Mouse (Mus musculus) intestine, embryonic 14.5 days (tissue): ENCODE results near the gene Babam2. TPM values are rescaled to one million over a fixed set of nuclear protein-coding genes. Genes with fewer than 3 reads are reported as not detected.
A peak's percentile ranks its signal among the peaks of the same experiment; 100 is the strongest.

ENCODE experiments used
- ATAC-seq: fragments of 200-750 bp; cut with Nextera tagmentation; replicated peaks from 2 replicates; pipeline ENCODE4 v1.8.0; 2017; ENCODE audit warnings: low read depth, moderate number of reproducible peaks, moderate TSS enrichment, moderate library complexity; ENCODE audit not compliant: low FRiP score, low TSS enrichment
- DNase-seq: peaks from one replicate; pipeline ENCODE4 v3.0.0-alpha.2; 2018; ENCODE audit warnings: low spot score
- H3K27ac ChIP-seq: fragments of 300-500 bp; sonication (generic); 2 replicates; pipeline ENCODE4 v1.5.1; 2014; ENCODE audit warnings: low read depth, mild to moderate bottlenecking, control low read depth
- H3K27me3 ChIP-seq: fragments of 300-500 bp; sonication (generic); replicated peaks from 2 replicates; pipeline ENCODE4 v1.6.1; 2014; ENCODE audit warnings: low read length, control low read depth; ENCODE audit not compliant: control insufficient read depth, insufficient read depth
- H3K36me3 ChIP-seq: fragments of 300-500 bp; sonication (generic); 2 replicates; pipeline ENCODE4 v1.6.1; 2014; ENCODE audit warnings: low read length, control low read depth; ENCODE audit not compliant: control insufficient read depth, insufficient read depth
- H3K4me1 ChIP-seq: fragments of 300-500 bp; sonication (generic); replicated peaks from 2 replicates; pipeline ENCODE4 v1.6.1; 2014; ENCODE audit warnings: low read length, control low read depth, mixed read lengths; ENCODE audit not compliant: control insufficient read depth, insufficient read depth
- H3K4me2 ChIP-seq: fragments of 300-500 bp; sonication (generic); 2 replicates; pipeline ENCODE4 v1.6.1; 2014; ENCODE audit warnings: low read length
- H3K4me3 ChIP-seq: fragments of 300-500 bp; sonication (generic); 2 replicates; pipeline ENCODE4 v1.5.1; 2014; ENCODE audit warnings: low read depth, low read length, control low read depth, mixed read lengths
- H3K9ac ChIP-seq: fragments of 300-500 bp; sonication (generic); 2 replicates; pipeline ENCODE4 v1.6.1; 2014; ENCODE audit warnings: mild to moderate bottlenecking, low read length
- H3K9me3 ChIP-seq: fragments of 300-500 bp; sonication (generic); 2 replicates; pipeline ENCODE4 v1.6.1; 2016; ENCODE audit warnings: low read length, control low read depth; ENCODE audit not compliant: control insufficient read depth
- WGBS: fragments of 180-500 bp; shearing (Covaris S2); extraction: QIAGEN DNeasy Blood & Tissue Kit; methylation state at CpG from one replicate; pipeline ENCODE4 v1.1.7; 2014; 5-methylcytosine and 5-hydroxymethylcytosine counted together
- polyA plus RNA-seq: library from polyadenylated mRNA; unstranded; fragments of >200 nt; fragmentation: Nextera tagmentation; extraction: Ambion mirVana; gene quantifications from 2 replicates; pipeline ENCODE4 v1.2.1, GENCODE M21; 2014

The Babam2 gene
- polyA plus RNA-seq, 1 experiment from 2014 or later, result 43.5 TPM

DNA sequence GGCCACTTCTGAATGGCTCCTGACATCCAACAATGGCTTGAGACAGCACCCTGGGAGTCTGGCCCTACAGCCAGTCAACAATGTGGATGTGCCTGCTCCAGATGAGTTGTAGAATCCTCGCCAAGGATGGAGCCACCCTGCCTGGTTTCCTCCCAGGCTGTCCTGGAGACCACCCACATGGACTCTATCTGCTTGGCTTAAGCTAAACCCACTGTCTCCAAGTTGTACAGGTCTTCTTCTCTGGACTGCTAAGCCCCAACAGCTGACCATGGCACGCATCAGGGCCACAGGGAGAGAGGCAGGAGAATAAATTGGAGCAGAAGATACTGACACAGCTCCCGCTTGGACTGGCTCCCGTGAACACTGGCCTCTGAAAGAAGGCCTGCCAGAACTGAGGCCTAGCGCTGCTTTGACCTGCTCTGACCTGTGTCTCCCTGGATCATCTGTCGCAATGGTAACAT, 405.5 kb downstream of the Babam2 start:
- ATAC-seq, result 0 out of 2 replicates have a peak, but pooled peaks have one; percentile 13
- Histone ChIP-seq H3K36me3 (no peaks in the 10 kb centered on the region), H3K27ac (peak overlapping the region; percentile 17)

GRCm38 (mm10) chr5:32103545-32103944, 406.1 kb downstream of the Babam2 start:
- no peak overlapping the region for H3K9ac ChIP-seq
- ATAC-seq (no peak), DNase-seq (no peak)
- peaks cover 16% of the 10 kb centered on the region for H3K4me1 ChIP-seq
- no peaks in the 10 kb centered on the region for H3K9me3 ChIP-seq
- no peaks in the 10 kb centered on the region for H3K36me3 ChIP-seq
- 98% methylated on average over 1 of the region's 1 CpGs for WGBS
- no peaks in the 10 kb centered on the region for H3K27me3 ChIP-seq
- no peak overlapping the region for H3K27ac ChIP-seq
- H3K4me3 ChIP-seq, result no peak overlapping the region
- no peak overlapping the region for H3K4me2 ChIP-seq

More for the DNA sequence above, 405.5 kb downstream of the Babam2 start:
- no peak for DNase-seq
- Histone ChIP-seq H3K4me3 (no peak overlapping the region), H3K9ac (no peak overlapping the region), H3K4me1 (peaks cover 16% of the 10 kb centered on the region), H3K27me3 (no peaks in the 10 kb centered on the region), H3K9me3 (no peaks in the 10 kb centered on the region), H3K4me2 (no peak overlapping the region)
- WGBS, result 61% methylated on average over 6 of the region's 6 CpGs

DNA sequence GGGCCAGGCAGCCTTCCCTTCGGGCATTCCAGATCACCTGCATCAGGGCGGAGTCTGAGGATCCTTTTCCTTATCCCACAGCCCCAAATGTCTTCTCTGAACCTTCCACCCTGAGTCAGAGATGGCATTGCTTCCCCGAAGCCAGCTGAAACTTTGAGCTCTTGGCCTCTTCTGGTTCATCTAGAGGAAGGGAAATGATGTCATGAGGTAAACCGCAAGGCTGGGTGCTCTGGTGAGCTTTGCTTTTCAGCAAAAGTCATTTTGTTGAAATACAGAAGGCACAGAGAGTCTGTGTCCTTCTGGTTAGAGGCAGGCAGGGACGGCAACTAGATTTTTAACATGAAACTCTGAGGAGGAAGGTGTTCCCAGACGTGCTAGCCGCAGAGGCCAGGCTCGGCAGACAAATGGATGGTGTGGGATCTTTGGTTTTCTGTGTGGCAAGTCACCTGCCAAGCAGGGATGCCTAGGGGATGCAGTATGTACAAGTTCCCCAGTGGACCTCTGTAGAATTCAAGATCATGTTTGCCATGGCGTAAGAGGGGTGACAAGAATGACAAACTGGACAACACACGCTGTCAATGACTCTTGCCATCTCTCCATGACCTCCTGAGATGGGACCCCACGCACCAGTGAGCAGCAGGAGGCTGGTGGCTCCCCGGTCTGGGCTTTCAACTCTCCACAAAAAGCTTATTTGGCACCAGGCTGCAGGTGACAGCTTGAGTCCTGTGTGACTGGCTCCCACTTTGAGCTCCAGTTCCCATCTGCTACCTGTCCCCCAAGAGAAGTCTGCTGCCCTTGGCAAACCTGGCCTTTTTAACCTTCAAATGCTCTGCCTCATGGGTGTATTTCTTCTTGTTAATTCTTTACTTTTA, 406.9 kb downstream of the Babam2 start:
- Histone ChIP-seq H3K27me3 (no peaks in the 10 kb centered on the region), H3K4me1 (peaks cover 16% of the 10 kb centered on the region), H3K4me3 (no peak overlapping the region), H3K9me3 (no peaks in the 10 kb centered on the region), H3K9ac (no peak overlapping the region), H3K36me3 (no peaks in the 10 kb centered on the region), H3K4me2 (no peak overlapping the region), H3K27ac (no peak overlapping the region)
- no peak for DNase-seq
- no peak for ATAC-seq
- 85% methylated on average over 12 of the region's 12 CpGs for WGBS

DNA sequence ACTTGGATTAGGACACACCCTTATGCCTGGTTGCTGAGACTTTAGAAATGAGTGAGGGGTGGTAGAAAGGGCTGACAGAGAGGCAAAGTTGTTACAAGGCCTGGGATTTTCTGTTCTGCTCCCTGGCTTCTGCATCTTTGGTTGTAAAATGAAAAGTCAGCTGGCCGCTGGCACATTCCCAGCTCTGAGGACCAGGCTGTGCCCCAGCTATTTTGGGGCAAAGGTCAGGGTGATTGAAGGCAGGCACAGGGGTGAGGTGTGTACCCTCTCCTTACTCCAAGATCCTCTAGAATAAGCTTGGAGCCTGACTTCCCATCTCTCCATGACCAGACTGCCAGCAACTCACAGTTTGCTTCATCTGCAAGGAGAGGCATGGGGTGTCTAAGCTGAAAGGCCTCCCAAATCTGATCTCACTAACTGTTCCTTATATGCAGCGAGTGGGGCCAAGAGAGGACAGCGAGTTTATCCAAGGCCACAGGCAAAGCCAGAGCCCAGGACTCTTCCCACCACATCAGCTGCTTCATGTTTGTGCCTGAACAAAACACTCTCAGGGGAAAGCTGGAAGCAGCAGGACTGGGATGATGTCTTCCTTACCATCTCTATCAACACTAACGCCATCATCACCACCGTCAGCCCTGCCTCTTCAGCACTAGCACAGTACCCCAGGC, 409.1 kb downstream of the Babam2 start:
- 77% methylated on average over 5 of the region's 5 CpGs for WGBS
- H3K9ac ChIP-seq, result no peak overlapping the region
- ATAC-seq, result no peak

GRCm38 (mm10) chr5:32110651-32111050, 413.2 kb downstream of the Babam2 start:
- DNase-seq, result no peak
- H3K4me3 ChIP-seq, result no peak overlapping the region
- H3K36me3 ChIP-seq, result no peaks in the 10 kb centered on the region
- no peak overlapping the region for H3K4me2 ChIP-seq
- ATAC-seq, result no peak
- H3K27me3 ChIP-seq, result no peaks in the 10 kb centered on the region
- H3K9me3 ChIP-seq, result no peaks in the 10 kb centered on the region
- H3K27ac ChIP-seq, result no peak overlapping the region
- 78% methylated on average over 4 of the region's 4 CpGs for WGBS
- no peaks in the 10 kb centered on the region for H3K4me1 ChIP-seq
- H3K9ac ChIP-seq, result no peak overlapping the region

More for the DNA sequence above, 409.1 kb downstream of the Babam2 start:
- no peak overlapping the region for H3K27ac ChIP-seq
- H3K36me3 ChIP-seq, result no peaks in the 10 kb centered on the region
- no peak overlapping the region for H3K4me2 ChIP-seq
- H3K27me3 ChIP-seq, result no peaks in the 10 kb centered on the region
- H3K4me1 ChIP-seq, result peaks cover 16% of the 10 kb centered on the region
- H3K9me3 ChIP-seq, result no peaks in the 10 kb centered on the region
- no peak for DNase-seq
- H3K4me3 ChIP-seq, result no peak overlapping the region

DNA sequence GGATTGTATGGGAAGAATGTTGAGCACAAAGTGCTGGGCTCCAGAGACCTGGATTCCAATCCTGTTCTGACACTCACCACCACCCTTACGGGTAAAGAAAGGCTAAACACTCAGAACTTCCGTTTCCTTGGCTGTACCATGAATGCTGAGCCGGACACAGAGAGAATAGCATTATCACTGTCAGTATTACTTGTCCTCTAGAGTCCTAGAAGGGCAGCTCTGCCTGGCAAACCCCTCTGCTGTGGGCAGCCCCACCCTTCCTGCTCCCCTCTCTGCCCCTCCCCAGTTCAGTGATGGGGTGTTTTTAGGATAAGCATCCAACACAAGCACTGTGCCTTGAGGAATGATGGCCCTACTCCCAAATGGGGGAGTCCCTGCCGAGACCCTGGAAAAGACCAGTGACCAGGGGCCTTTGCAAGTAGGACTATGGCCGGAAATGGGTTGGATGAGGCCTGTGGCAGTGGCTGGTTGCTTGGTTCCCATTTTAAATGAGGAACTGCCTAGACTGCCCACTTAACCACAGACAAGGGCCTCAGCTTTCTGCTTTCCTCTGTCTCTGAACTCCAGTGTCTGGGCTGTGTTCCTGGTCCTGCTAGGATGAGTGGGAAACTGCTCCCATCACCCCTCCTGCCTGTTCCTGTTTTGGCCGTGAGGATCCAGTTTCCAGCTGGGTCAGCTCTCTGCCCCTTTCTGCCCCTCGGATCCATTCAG, 414.9 kb downstream of the Babam2 start:
- Histone ChIP-seq H3K27me3 (no peaks in the 10 kb centered on the region), H3K9me3 (no peaks in the 10 kb centered on the region), H3K27ac (no peak overlapping the region), H3K9ac (no peak overlapping the region), H3K4me3 (no peak overlapping the region), H3K36me3 (no peaks in the 10 kb centered on the region), H3K4me1 (no peaks in the 10 kb centered on the region), H3K4me2 (no peak overlapping the region)
- 77% methylated on average over 7 of the region's 7 CpGs for WGBS
- no peak for ATAC-seq
- no peak for DNase-seq

GRCm38 (mm10) chr5:32120901-32121376, 423.5 kb downstream of the Babam2 start:
- no peak overlapping the region for H3K4me2 ChIP-seq
- 41% methylated on average over 11 of the region's 11 CpGs for WGBS
- no peak overlapping the region for H3K27ac ChIP-seq
- H3K9ac ChIP-seq, result no peak overlapping the region
- H3K27me3 ChIP-seq, result no peaks in the 10 kb centered on the region
- no peaks in the 10 kb centered on the region for H3K36me3 ChIP-seq
- DNase-seq (no peak), ATAC-seq (peak; percentile 36; the same call in 1 of the 2 replicates)
- H3K4me1 ChIP-seq, result no peaks in the 10 kb centered on the region
- H3K4me3 ChIP-seq, result no peak overlapping the region
- H3K9me3 ChIP-seq, result no peaks in the 10 kb centered on the region

DNA sequence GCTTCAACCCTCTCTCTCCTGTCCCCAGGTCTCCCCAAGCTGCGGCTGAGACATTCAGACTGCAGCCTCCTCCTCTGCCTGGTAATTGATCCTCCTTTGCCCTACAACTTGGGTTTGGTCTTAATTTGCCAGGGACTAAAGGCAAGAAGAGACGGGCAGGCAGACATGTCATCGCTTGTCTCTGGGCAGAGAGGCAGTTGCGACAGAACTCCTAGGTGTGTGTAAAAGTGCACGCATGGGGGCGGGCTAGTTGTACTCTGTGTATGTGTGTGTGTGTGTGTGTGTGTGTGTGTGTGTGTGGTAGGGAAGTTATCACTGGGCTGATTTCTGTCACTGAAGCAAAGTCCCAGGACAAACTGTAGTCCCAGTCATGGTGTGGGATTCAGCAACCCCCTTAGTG, 424.5 kb downstream of the Babam2 start:
- Histone ChIP-seq H3K36me3 (no peaks in the 10 kb centered on the region), H3K4me3 (no peak overlapping the region), H3K9ac (no peak overlapping the region), H3K27ac (no peak overlapping the region), H3K27me3 (no peaks in the 10 kb centered on the region), H3K9me3 (no peaks in the 10 kb centered on the region), H3K4me1 (no peaks in the 10 kb centered on the region), H3K4me2 (no peak overlapping the region)
- no peak for ATAC-seq
- WGBS, result 90% methylated on average over 6 of the region's 6 CpGs
- DNase-seq, result no peak
